Mouse (Mus musculus) bone marrow macrophage, adult 2 months (primary cell): ENCODE results near the gene Man1a. TPM values are rescaled to one million over a fixed set of nuclear protein-coding genes. Genes with fewer than 3 reads are reported as not detected.

ENCODE experiments used
- H3K27ac ChIP-seq: 2 replicates; pipeline ENCODE4 v1.5.1; 2012; ENCODE audit warnings: low read depth, low read length; ENCODE audit not compliant: insufficient read depth
- H3K4me1 ChIP-seq: 2 replicates; pipeline ENCODE4 v1.6.1; 2012; ENCODE audit warnings: low read length; ENCODE audit not compliant: control insufficient read depth, insufficient read depth
- H3K4me3 ChIP-seq: 2 replicates; pipeline ENCODE4 v1.5.1; 2012; ENCODE audit warnings: mild to moderate bottlenecking, low read length, moderate library complexity; ENCODE audit not compliant: insufficient read depth
- CTCF ChIP-seq: IDR thresholded peaks from 2 replicates; pipeline ENCODE4 v1.5.1; 2012; ENCODE audit warnings: low read depth, mild to moderate bottlenecking, low read length, moderate library complexity
- POLR2A ChIP-seq: IDR thresholded peaks from 2 replicates; pipeline ENCODE4 v1.6.1; 2012; ENCODE audit warnings: mild to moderate bottlenecking, low read depth, low read length, borderline replicate concordance
- polyA plus RNA-seq: library from polyadenylated mRNA; stranded (reverse); fragments of >200 nt; gene quantifications from 2 replicates; pipeline ENCODE4 v1.2.4, GENCODE M21; 2012; ENCODE audit not compliant: missing spikeins, insufficient read depth, insufficient read length

The Man1a gene
- polyA plus RNA-seq, 1 experiment = 127 TPM

- Histone ChIP-seq H3K4me1 (peaks cover 2% of the 10 kb centered on the region; the same call in 1 of the 2 replicates), H3K4me3 (no peak overlapping the region), H3K27ac (no peak overlapping the region)
- no peak for TF ChIP-seq CTCF
- no peak for TF ChIP-seq POLR2A
Observed at GRCm38 (mm10) chr10:53997301-53997700, 79.1 kb downstream of the Man1a start.

GRCm38 (mm10) chr10:53996216-53996615 lies 80.2 kb downstream of the Man1a start:
- TF ChIP-seq POLR2A (no peak), CTCF (no peak)
- H3K4me1 ChIP-seq = peaks cover 2% of the 10 kb centered on the region; the same call in 1 of the 2 replicates
- no peak overlapping the region for H3K27ac ChIP-seq
- no peak overlapping the region for H3K4me3 ChIP-seq

- Histone ChIP-seq H3K27ac (no peak overlapping the region), H3K4me1 (peaks cover 2% of the 10 kb centered on the region; the same call in 1 of the 2 replicates), H3K4me3 (no peak overlapping the region)
- TF ChIP-seq POLR2A (no peak), CTCF (no peak)
Observed at GRCm38 (mm10) chr10:53994591-53994990, 81.8 kb downstream of the Man1a start.

GRCm38 (mm10) chr10:53990434-53990833 lies 86.0 kb downstream of the Man1a start:
- TF ChIP-seq POLR2A = no peak
- TF ChIP-seq CTCF = no peak
- Histone ChIP-seq H3K4me3 (no peak overlapping the region), H3K4me1 (no peaks in the 10 kb centered on the region), H3K27ac (no peak overlapping the region)

- no peak for TF ChIP-seq CTCF
- no peak for TF ChIP-seq POLR2A
- Histone ChIP-seq H3K27ac (no peak overlapping the region), H3K4me1 (peaks cover 5% of the 10 kb centered on the region), H3K4me3 (no peak overlapping the region)
Observed at GRCm38 (mm10) chr10:53984894-53985293, 91.5 kb downstream of the Man1a start.

- no peak for TF ChIP-seq POLR2A
- H3K4me1 ChIP-seq = peaks cover 8% of the 10 kb centered on the region
- no peak overlapping the region for H3K27ac ChIP-seq
- no peak overlapping the region for H3K4me3 ChIP-seq
Observed at GRCm38 (mm10) chr10:53984086-53984485, 92.3 kb downstream of the Man1a start.

GRCm38 (mm10) chr10:53978647-53979046 lies 97.8 kb downstream of the Man1a start:
- TF ChIP-seq POLR2A = no peak
- TF ChIP-seq CTCF = no peak
- Histone ChIP-seq H3K4me1 (peaks cover 8% of the 10 kb centered on the region), H3K27ac (no peak overlapping the region), H3K4me3 (no peak overlapping the region)

GRCm38 (mm10) chr10:53974180-53974579 lies 102.2 kb downstream of the Man1a start:
- no peak for TF ChIP-seq POLR2A
- no peak for TF ChIP-seq CTCF
- Histone ChIP-seq H3K4me3 (no peak overlapping the region), H3K4me1 (no peaks in the 10 kb centered on the region), H3K27ac (no peak overlapping the region)

GRCm38 (mm10) chr10:53959759-53960158 lies 116.7 kb downstream of the Man1a start:
- H3K4me3 ChIP-seq = no peak overlapping the region
- no peak for TF ChIP-seq POLR2A
- no peak for TF ChIP-seq CTCF
- H3K4me1 ChIP-seq = peaks cover 8% of the 10 kb centered on the region
- no peak overlapping the region for H3K27ac ChIP-seq

- H3K27ac ChIP-seq = no peak overlapping the region
- no peak overlapping the region for H3K4me3 ChIP-seq
- TF ChIP-seq POLR2A = no peak
- no peak for TF ChIP-seq CTCF
- peaks cover under 1% of the 10 kb centered on the region for H3K4me1 ChIP-seq
Observed at GRCm38 (mm10) chr10:53941597-53941996, 134.8 kb downstream of the Man1a start.

GRCm38 (mm10) chr10:53938199-53938598 lies 138.2 kb downstream of the Man1a start:
- Histone ChIP-seq H3K27ac (no peak overlapping the region), H3K4me3 (no peak overlapping the region), H3K4me1 (peaks cover 7% of the 10 kb centered on the region)
- no peak for TF ChIP-seq CTCF
- no peak for TF ChIP-seq POLR2A

- H3K4me1 ChIP-seq = peaks cover 7% of the 10 kb centered on the region
- TF ChIP-seq CTCF = no peak
- no peak for TF ChIP-seq POLR2A
Observed at GRCm38 (mm10) chr10:53936078-53936477, 140.3 kb downstream of the Man1a start.

More at GRCm38 (mm10) chr10:53936078-53936477, 140.3 kb downstream of the Man1a start:
- Histone ChIP-seq H3K27ac (no peak overlapping the region), H3K4me3 (no peak overlapping the region)
